Mouse (Mus musculus) liver, embryonic 13.5 days (tissue): ENCODE results near the gene Sema4d. TPM values are rescaled to one million over a fixed set of nuclear protein-coding genes. Genes with fewer than 3 reads are reported as not detected.
A peak's percentile ranks its signal among the peaks of the same experiment; 100 is the strongest.

Experiments
- ATAC-seq: fragments of 200-750 bp; cut with Nextera tagmentation; 2 replicates; pipeline ENCODE4 v1.8.0; 2017; ENCODE audit warnings: low read depth, mild to moderate bottlenecking, moderate number of reproducible peaks, moderate library complexity
- DNase-seq: peaks from one replicate; pipeline ENCODE4 v3.0.0; 2022
- H3K27ac ChIP-seq: fragments of 300-500 bp; sonication (generic); 2 replicates; pipeline ENCODE4 v1.5.1; 2015; ENCODE audit warnings: moderate library complexity, mild to moderate bottlenecking, inconsistent platforms
- H3K27me3 ChIP-seq: fragments of 300-500 bp; sonication (generic); 2 replicates; pipeline ENCODE4 v1.6.1; 2015; ENCODE audit warnings: mild to moderate bottlenecking, inconsistent platforms
- H3K36me3 ChIP-seq: fragments of 300-500 bp; sonication (generic); 2 replicates; pipeline ENCODE4 v1.6.1; 2015; ENCODE audit warnings: mild to moderate bottlenecking, inconsistent platforms
- H3K4me1 ChIP-seq: fragments of 300-500 bp; sonication (generic); replicated peaks from 2 replicates; pipeline ENCODE4 v1.6.1; 2015; ENCODE audit warnings: inconsistent platforms
- H3K4me2 ChIP-seq: fragments of 300-500 bp; sonication (generic); 2 replicates; pipeline ENCODE4 v1.6.1; 2015; ENCODE audit warnings: inconsistent platforms, mild to moderate bottlenecking, moderate library complexity
- H3K4me3 ChIP-seq: fragments of 300-500 bp; sonication (generic); replicated peaks from 2 replicates; pipeline ENCODE4 v1.5.1; 2015; ENCODE audit warnings: mild to moderate bottlenecking, inconsistent platforms
- H3K9ac ChIP-seq: fragments of 300-500 bp; sonication (generic); 2 replicates; pipeline ENCODE4 v1.6.1; 2015; ENCODE audit warnings: mild to moderate bottlenecking, inconsistent platforms
- H3K9me3 ChIP-seq: fragments of 300-500 bp; sonication (generic); replicated peaks from 2 replicates; pipeline ENCODE4 v1.6.1; 2016; ENCODE audit warnings: inconsistent platforms
- WGBS: fragments of 180-500 bp; shearing (Covaris S2); methylation state at CpG from one replicate; pipeline ENCODE4 v1.1.7; 2015; ENCODE audit not compliant: insufficient replicate concordance; 5-methylcytosine and 5-hydroxymethylcytosine counted together
- polyA plus RNA-seq: library from polyadenylated mRNA; unstranded; fragments of >200 nt; fragmentation: Nextera tagmentation; extraction: Ambion mirVana; gene quantifications from 2 replicates; pipeline ENCODE4 v1.2.1, GENCODE M21; 2015

Gene Sema4d
- polyA plus RNA-seq, 1 experiment from 2014 or later: 6.0 TPM

- Histone ChIP-seq H3K36me3 (peaks cover 23% of the 10 kb centered on the region), H3K27me3 (no peaks in the 10 kb centered on the region), H3K4me2 (no peak overlapping the region), H3K4me3 (no peak overlapping the region), H3K27ac (no peak overlapping the region), H3K4me1 (peaks cover 20% of the 10 kb centered on the region), H3K9me3 (no peaks in the 10 kb centered on the region), H3K9ac (no peak overlapping the region)
- DNase-seq (no peak), ATAC-seq (no peak)
- 72% methylated on average over 5 of the region's 5 CpGs for WGBS
Measured at GRCm38 (mm10) chr13:51723114-51723513, 70.4 kb downstream of the Sema4d start.

GRCm38 (mm10) chr13:51720556-51720955 is 73.0 kb downstream of the Sema4d start:
- no peaks in the 10 kb centered on the region for H3K27me3 ChIP-seq
- H3K4me2 ChIP-seq: no peak overlapping the region
- H3K36me3 ChIP-seq: peaks cover 26% of the 10 kb centered on the region
- H3K9me3 ChIP-seq: no peaks in the 10 kb centered on the region
- H3K27ac ChIP-seq: no peak overlapping the region
- no peak overlapping the region for H3K4me3 ChIP-seq
- H3K9ac ChIP-seq: no peak overlapping the region
- ATAC-seq (no peak), DNase-seq (no peak)
- 0 out of 2 replicates have a peak, but pooled peaks cover 7% of the 10 kb centered on the region for H3K4me1 ChIP-seq
- 72% methylated on average over 4 of the region's 4 CpGs for WGBS

GRCm38 (mm10) chr13:51719256-51719655 is 74.3 kb downstream of the Sema4d start:
- Histone ChIP-seq H3K27ac (no peak overlapping the region), H3K9me3 (no peaks in the 10 kb centered on the region), H3K4me2 (no peak overlapping the region), H3K4me3 (no peak overlapping the region), H3K36me3 (peaks cover 32% of the 10 kb centered on the region), H3K27me3 (no peaks in the 10 kb centered on the region), H3K9ac (no peak overlapping the region), H3K4me1 (0 out of 2 replicates have a peak, but pooled peaks cover 7% of the 10 kb centered on the region)
- no peak for ATAC-seq
- no peak for DNase-seq
- WGBS: 74% methylated on average over 3 of the region's 3 CpGs

GRCm38 (mm10) chr13:51716350-51717263 is 76.9 kb downstream of the Sema4d start:
- Histone ChIP-seq H3K9ac (no peak overlapping the region), H3K4me1 (0 out of 2 replicates have a peak, but pooled peaks cover 3% of the 10 kb centered on the region), H3K9me3 (no peaks in the 10 kb centered on the region), H3K27ac (no peak overlapping the region), H3K27me3 (no peaks in the 10 kb centered on the region), H3K4me2 (no peak overlapping the region), H3K4me3 (no peak overlapping the region), H3K36me3 (peaks cover 44% of the 10 kb centered on the region)
- no peak for DNase-seq
- ATAC-seq: no peak
- 55% methylated on average over 8 of the region's 8 CpGs for WGBS

- no peaks in the 10 kb centered on the region for H3K27me3 ChIP-seq
- no peak overlapping the region for H3K4me2 ChIP-seq
- H3K36me3 ChIP-seq: peaks cover 41% of the 10 kb centered on the region
- H3K4me3 ChIP-seq: no peak overlapping the region
- no peak for DNase-seq
- H3K9me3 ChIP-seq: no peaks in the 10 kb centered on the region
- 87% methylated on average over 8 of the region's 8 CpGs for WGBS
- H3K27ac ChIP-seq: no peak overlapping the region
- H3K9ac ChIP-seq: no peak overlapping the region
- ATAC-seq: no peak
- peaks cover 9% of the 10 kb centered on the region for H3K4me1 ChIP-seq
Measured at GRCm38 (mm10) chr13:51712022-51712421, 81.5 kb downstream of the Sema4d start.

- H3K4me1 ChIP-seq: peaks cover 19% of the 10 kb centered on the region
- no peak for DNase-seq
- 57% methylated on average over 7 of the region's 7 CpGs for WGBS
- H3K27ac ChIP-seq: no peak overlapping the region
- H3K9ac ChIP-seq: no peak overlapping the region
- no peak overlapping the region for H3K4me3 ChIP-seq
- no peak overlapping the region for H3K4me2 ChIP-seq
- no peaks in the 10 kb centered on the region for H3K9me3 ChIP-seq
- peaks cover 41% of the 10 kb centered on the region for H3K36me3 ChIP-seq
- H3K27me3 ChIP-seq: no peaks in the 10 kb centered on the region
- ATAC-seq: peak; percentile 19; the same call in 1 of the 2 replicates
Measured at GRCm38 (mm10) chr13:51710738-51711137, 82.8 kb downstream of the Sema4d start.

- H3K4me1 ChIP-seq: peaks cover 17% of the 10 kb centered on the region
- H3K9ac ChIP-seq: no peak overlapping the region
- 75% methylated on average over 22 of the region's 22 CpGs for WGBS
- H3K27me3 ChIP-seq: no peaks in the 10 kb centered on the region
- H3K36me3 ChIP-seq: peaks cover 28% of the 10 kb centered on the region
- ATAC-seq (peak; percentile 51), DNase-seq (no peak)
- H3K9me3 ChIP-seq: no peaks in the 10 kb centered on the region
- H3K4me3 ChIP-seq: no peak overlapping the region
- no peak overlapping the region; the same call in 1 of the 2 replicates for H3K27ac ChIP-seq
- H3K4me2 ChIP-seq: no peak overlapping the region
Measured at GRCm38 (mm10) chr13:51705882-51706854, 87.4 kb downstream of the Sema4d start.

GRCm38 (mm10) chr13:51703893-51704292 is 89.7 kb downstream of the Sema4d start:
- WGBS: 70% methylated on average over 5 of the region's 5 CpGs
- Histone ChIP-seq H3K27ac (0 out of 2 replicates have a peak overlapping the region, but pooled peaks have one; percentile 18), H3K9ac (no peak overlapping the region), H3K4me2 (no peak overlapping the region), H3K27me3 (no peaks in the 10 kb centered on the region), H3K36me3 (peaks cover 21% of the 10 kb centered on the region), H3K4me1 (peaks cover 20% of the 10 kb centered on the region), H3K4me3 (no peak overlapping the region), H3K9me3 (no peaks in the 10 kb centered on the region)
- DNase-seq: no peak
- no peak for ATAC-seq

- no peak overlapping the region for H3K4me3 ChIP-seq
- peaks cover 10% of the 10 kb centered on the region for H3K36me3 ChIP-seq
- no peaks in the 10 kb centered on the region for H3K9me3 ChIP-seq
- peak; percentile 73 for ATAC-seq
- peak overlapping the region; percentile 7; the same call in 1 of the 2 replicates for H3K9ac ChIP-seq
- H3K27me3 ChIP-seq: no peaks in the 10 kb centered on the region
- H3K4me1 ChIP-seq: peaks cover 31% of the 10 kb centered on the region
- DNase-seq: peak; percentile 20
- 28% methylated on average over 3 of the region's 3 CpGs for WGBS
- H3K4me2 ChIP-seq: peak overlapping the region; percentile 25
- peak overlapping the region; percentile 66 for H3K27ac ChIP-seq
Measured at GRCm38 (mm10) chr13:51698318-51698717, 95.2 kb downstream of the Sema4d start.

- no peaks in the 10 kb centered on the region for H3K9me3 ChIP-seq
- H3K4me3 ChIP-seq: no peak overlapping the region
- WGBS: 46% methylated on average over 4 of the region's 4 CpGs
- peaks cover 7% of the 10 kb centered on the region for H3K36me3 ChIP-seq
- H3K27me3 ChIP-seq: no peaks in the 10 kb centered on the region
- peaks cover 31% of the 10 kb centered on the region for H3K4me1 ChIP-seq
- DNase-seq (no peak), ATAC-seq (peak; percentile 72)
- H3K27ac ChIP-seq: peak overlapping the region; percentile 66
- H3K4me2 ChIP-seq: peak overlapping the region; percentile 25
- H3K9ac ChIP-seq: peak overlapping the region; percentile 7; the same call in 1 of the 2 replicates
Measured at GRCm38 (mm10) chr13:51697897-51698296, 95.7 kb downstream of the Sema4d start.

GRCm38 (mm10) chr13:51697455-51697854 is 96.1 kb downstream of the Sema4d start:
- Histone ChIP-seq H3K4me2 (no peak overlapping the region), H3K9me3 (no peaks in the 10 kb centered on the region), H3K36me3 (peaks cover 3% of the 10 kb centered on the region; the same call in 1 of the 2 replicates), H3K4me3 (no peak overlapping the region), H3K27me3 (no peaks in the 10 kb centered on the region), H3K27ac (no peak overlapping the region), H3K4me1 (peaks cover 31% of the 10 kb centered on the region), H3K9ac (peak overlapping the region; percentile 7; the same call in 1 of the 2 replicates)
- 63% methylated on average over 6 of the region's 6 CpGs for WGBS
- ATAC-seq (no peak), DNase-seq (no peak)
